ENCODE assay signal across 28 mouse cellular contexts in the genomic region with DNA sequence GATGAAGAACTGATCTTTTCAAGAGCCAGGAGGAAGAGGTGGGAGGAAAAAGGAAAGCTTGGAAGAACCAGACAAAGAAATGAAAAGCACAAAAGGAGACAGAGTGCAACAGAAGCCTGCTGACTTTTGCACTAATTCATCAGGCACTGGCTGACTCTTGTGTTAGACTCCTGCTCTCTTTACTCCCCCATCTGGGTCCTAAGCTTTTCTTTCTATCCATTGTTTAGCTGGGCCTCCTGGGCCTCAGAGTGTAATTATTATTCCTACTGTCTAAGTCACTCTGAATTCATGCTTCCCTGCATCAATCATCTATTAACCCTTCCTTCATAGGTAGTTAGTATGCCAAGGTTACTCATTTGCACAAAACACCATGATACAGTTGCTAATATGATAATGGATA.
DNase-seq lines count a peak whose midpoint lies in the region; ATAC-seq lines count a peak whose summit lies in the region.
"Had no signal": no experiment of that assay in that cellular context is flagged by ENCODE, and none has a peak within 500 bp of the region (broad histone marks: within the 10 kb centered on the region; RNA-seq: fewer than 3 reads in every experiment).

No protein-coding gene starts in this region.

- no peak overlapping the region for H3K4me3 ChIP-seq in hindbrain, embryonic 11.5 days (ENCODE audit: low read depth, low read length)
- no peak overlapping the region for H3K4me3 ChIP-seq in hindbrain, embryonic 16.5 days (ENCODE audit: low read length)
- no peak overlapping the region for H3K4me3 ChIP-seq in midbrain, embryonic 14.5 days (replicated peaks; ENCODE audit: low read depth, low read length)
- H3K4me3 ChIP-seq in midbrain, embryonic 10.5 days, result no peak overlapping the region
- H3K4me3 ChIP-seq: forebrain, embryonic 10.5 days; forebrain, embryonic 13.5 days; heart, embryonic 12.5 days; heart, embryonic 15.5 days; hindbrain, embryonic 13.5 days had no signal

- no peaks in the 10 kb centered on the region for H3K4me1 ChIP-seq in hindbrain, embryonic 11.5 days (replicated peaks; ENCODE audit: control insufficient read depth, insufficient read depth, low read length)
- H3K4me1 ChIP-seq in hindbrain, embryonic 16.5 days (ENCODE audit: control insufficient read depth, insufficient read depth, low read depth, low read length), result no peaks in the 10 kb centered on the region
- no peaks in the 10 kb centered on the region for H3K4me1 ChIP-seq in midbrain, embryonic 14.5 days (ENCODE audit: control insufficient read depth, insufficient read depth, low read length)
- peaks cover 5% of the 10 kb centered on the region; the same call in 1 of the 2 replicates for H3K4me1 ChIP-seq in midbrain, embryonic 10.5 days
- H3K4me1 ChIP-seq: forebrain, embryonic 10.5 days; forebrain, embryonic 13.5 days; heart, embryonic 12.5 days; heart, embryonic 15.5 days; hindbrain, embryonic 13.5 days had no signal

- no peak overlapping the region for H3K4me2 ChIP-seq in hindbrain, embryonic 11.5 days (replicated peaks; ENCODE audit: low read depth, low read length)
- H3K4me2 ChIP-seq in hindbrain, embryonic 16.5 days (ENCODE audit: low read length), result no peak overlapping the region
- H3K4me2 ChIP-seq in midbrain, embryonic 14.5 days (ENCODE audit: low read length), result no peak overlapping the region
- H3K4me2 ChIP-seq: forebrain, embryonic 13.5 days; heart, embryonic 12.5 days; heart, embryonic 15.5 days; hindbrain, embryonic 13.5 days had no signal

- H3K27me3 ChIP-seq in hindbrain, embryonic 11.5 days (ENCODE audit: control insufficient read depth, insufficient read depth, low read length), result no peaks in the 10 kb centered on the region
- H3K27me3 ChIP-seq in hindbrain, embryonic 16.5 days (replicated peaks; ENCODE audit: control insufficient read depth, insufficient read depth, low read length), result no peaks in the 10 kb centered on the region
- H3K27me3 ChIP-seq in midbrain, embryonic 14.5 days (ENCODE audit: control insufficient read depth, insufficient read depth, low read length), result no peaks in the 10 kb centered on the region
- peaks cover 69% of the 10 kb centered on the region for H3K27me3 ChIP-seq in midbrain, embryonic 10.5 days (ENCODE audit: low read depth, poor library complexity, severe bottlenecking)
- H3K27me3 ChIP-seq: CH12.LX; forebrain, embryonic 13.5 days; heart, embryonic 12.5 days; heart, embryonic 15.5 days had no signal

- peak; percentile 76 for ATAC-seq in hindbrain, embryonic 11.5 days (ENCODE audit: low FRiP score)
- no peak for ATAC-seq in hindbrain, embryonic 16.5 days
- no peak for ATAC-seq in midbrain, embryonic 14.5 days (ENCODE audit: low FRiP score, low TSS enrichment)
- ATAC-seq: forebrain, embryonic 13.5 days; forebrain, embryonic 16.5 days; intestine, postnatal 0 days; Patski had no signal

- no peak overlapping the region for H3K27ac ChIP-seq in hindbrain, embryonic 11.5 days (ENCODE audit: low read depth, low read length)
- no peak overlapping the region for H3K27ac ChIP-seq in hindbrain, embryonic 16.5 days (ENCODE audit: low read depth, low read length)
- no peak overlapping the region for H3K27ac ChIP-seq in midbrain, embryonic 14.5 days (replicated peaks; ENCODE audit: low read depth, low read length)
- no peak overlapping the region for H3K27ac ChIP-seq in midbrain, embryonic 10.5 days (replicated peaks)
- H3K27ac ChIP-seq: forebrain, embryonic 10.5 days; forebrain, embryonic 13.5 days; heart, embryonic 15.5 days; hindbrain, embryonic 13.5 days had no signal

- DNase-seq in hindbrain, embryonic 11.5 days (ENCODE audit: low spot score), result peak; percentile 4
- peak; percentile 16 for DNase-seq in midbrain, embryonic 14.5 days
- DNase-seq in midbrain, embryonic 10.5 days (ENCODE audit: low spot score), result no peak
- DNase-seq in mesoderm, embryonic 11.5 days (ENCODE audit: low read depth, low spot score), result peak; percentile 12
- DNase-seq in heart, postnatal 4 days, result no peak
- DNase-seq: adrenal gland, postnatal 10 days; adrenal gland, postnatal 36 days; B cell, adult 2 months; cerebellum, adult 11 months; cerebellum, adult 2 months; cerebellum, adult 9-11 months; cerebellum, postnatal 25 days; gastrocnemius, postnatal 10 days; heart, adult 11 months; heart, postnatal 10 days; heart, postnatal 36 days; kidney, adult 2 months had no signal

- H3K9ac ChIP-seq in hindbrain, embryonic 11.5 days (ENCODE audit: low read depth, low read length), result no peak overlapping the region
- no peak overlapping the region for H3K9ac ChIP-seq in hindbrain, embryonic 16.5 days (ENCODE audit: low read depth, low read length)
- no peak overlapping the region for H3K9ac ChIP-seq in midbrain, embryonic 14.5 days (replicated peaks; ENCODE audit: low read length)
- H3K9ac ChIP-seq: forebrain, embryonic 13.5 days; heart, embryonic 12.5 days; heart, embryonic 15.5 days; hindbrain, embryonic 13.5 days had no signal

- H3K9me3 ChIP-seq in hindbrain, embryonic 11.5 days (ENCODE audit: control insufficient read depth, low read length), result no peaks in the 10 kb centered on the region
- H3K9me3 ChIP-seq in hindbrain, embryonic 16.5 days (ENCODE audit: control insufficient read depth, low read length), result no peaks in the 10 kb centered on the region
- H3K9me3 ChIP-seq in midbrain, embryonic 14.5 days (ENCODE audit: control insufficient read depth, low read length), result no peaks in the 10 kb centered on the region
- no peaks in the 10 kb centered on the region for H3K9me3 ChIP-seq in midbrain, embryonic 10.5 days (replicated peaks)
- H3K9me3 ChIP-seq: forebrain, embryonic 10.5 days; forebrain, embryonic 13.5 days; G1E; heart, embryonic 12.5 days; heart, embryonic 15.5 days; hindbrain, embryonic 13.5 days had no signal

- H3K36me3 ChIP-seq in hindbrain, embryonic 11.5 days (ENCODE audit: control insufficient read depth, insufficient read depth, low read length), result no peaks in the 10 kb centered on the region
- no peaks in the 10 kb centered on the region for H3K36me3 ChIP-seq in hindbrain, embryonic 16.5 days (ENCODE audit: control insufficient read depth, insufficient read depth, low read length)
- H3K36me3 ChIP-seq in midbrain, embryonic 14.5 days (ENCODE audit: control insufficient read depth, insufficient read depth, low read length), result no peaks in the 10 kb centered on the region
- H3K36me3 ChIP-seq in midbrain, embryonic 10.5 days, result no peaks in the 10 kb centered on the region
- H3K36me3 ChIP-seq: forebrain, embryonic 10.5 days; G1E; heart, embryonic 12.5 days; heart, embryonic 15.5 days; hindbrain, embryonic 13.5 days had no signal

Comparison
In these comparisons a context has a peak if more than half of its experiments do, and no peak if none do; other contexts are left out.
1. DNase-seq: peak in hindbrain, embryonic 11.5 days (single experiment), midbrain, embryonic 14.5 days (single experiment) and mesoderm, embryonic 11.5 days (single experiment); none in midbrain, embryonic 10.5 days (single experiment) and heart, postnatal 4 days (single experiment).